Mouse (Mus musculus) hindbrain, postnatal 0 days (tissue): Measurements from ENCODE around the gene Raly. TPM values are rescaled to one million over a fixed set of nuclear protein-coding genes. Genes with fewer than 3 reads are reported as not detected.
A peak's percentile ranks its signal among the peaks of the same experiment; 100 is the strongest.
"Not testable (repeated sequence)": the region's sequence is repeated elsewhere in the genome, so short reads cannot be mapped to it uniquely, and the experiment has no call there.

Experiments
- ATAC-seq: fragments of 200-750 bp; cut with Nextera tagmentation; 2 replicates; pipeline ENCODE4 v1.8.0; 2017; ENCODE audit warnings: mild to moderate bottlenecking, moderate TSS enrichment, moderate library complexity
- DNase-seq: peaks from one replicate; pipeline ENCODE4 v3.0.0-alpha.2; 2015; ENCODE audit warnings: low spot score
- H3K27ac ChIP-seq: fragments of 300-500 bp; sonication (generic); 2 replicates; pipeline ENCODE4 v1.5.1; 2014; ENCODE audit warnings: mild to moderate bottlenecking
- H3K27me3 ChIP-seq: fragments of 300-500 bp; sonication (generic); 2 replicates; pipeline ENCODE4 v1.6.1; 2014; ENCODE audit warnings: low read length, mixed read lengths; ENCODE audit not compliant: insufficient read depth
- H3K36me3 ChIP-seq: fragments of 300-500 bp; sonication (generic); 2 replicates; pipeline ENCODE4 v1.6.1; 2014; ENCODE audit warnings: low read length, mixed read lengths; ENCODE audit not compliant: insufficient read depth
- H3K4me1 ChIP-seq: fragments of 300-500 bp; sonication (generic); 2 replicates; pipeline ENCODE4 v1.6.1; 2014; ENCODE audit warnings: antibody characterized with exemption, low read length, mixed read lengths; ENCODE audit not compliant: insufficient read depth
- H3K4me2 ChIP-seq: fragments of 300-500 bp; sonication (generic); 2 replicates; pipeline ENCODE4 v1.6.1; 2014; ENCODE audit warnings: low read depth, mild to moderate bottlenecking, low read length, moderate library complexity, mixed read lengths
- H3K4me3 ChIP-seq: fragments of 300-500 bp; sonication (generic); 2 replicates; pipeline ENCODE4 v1.5.1; 2014; ENCODE audit warnings: low read length
- H3K9ac ChIP-seq: fragments of 300-500 bp; sonication (generic); replicated peaks from 2 replicates; pipeline ENCODE4 v1.6.1; 2014; ENCODE audit warnings: mild to moderate bottlenecking, low read length, moderate library complexity, mixed read lengths
- H3K9me3 ChIP-seq: fragments of 300-500 bp; sonication (generic); 2 replicates; pipeline ENCODE4 v1.6.1; 2016; ENCODE audit warnings: low read length, mixed read lengths
- CTCF ChIP-seq: IDR thresholded peaks from 2 replicates; pipeline ENCODE4 v1.5.1; 2016; ENCODE audit warnings: antibody characterized with exemption, control low read depth, low read depth
- WGBS: fragments of 180-500 bp; shearing (Covaris S2); extraction: QIAGEN DNeasy Blood & Tissue Kit; methylation state at CpG from one replicate; pipeline ENCODE4 v1.1.7; 2014; 5-methylcytosine and 5-hydroxymethylcytosine counted together
- polyA plus RNA-seq: library from polyadenylated mRNA; unstranded; fragments of >200 nt; fragmentation: Nextera tagmentation; extraction: Ambion mirVana; gene quantifications from 2 replicates; pipeline ENCODE4 v1.2.1, GENCODE M21; 2015
- total RNA-seq: library from RNA; depleted of rRNA; stranded (reverse); fragments of >200 nt; gene quantifications from 2 replicates; pipeline ENCODE4 v1.2.3, GENCODE M21; 2014

Raly gene
- total and polyA plus RNA-seq, 2 experiments from 2014 or later: 25.5 to 180 TPM

GRCm38 (mm10) chr2:154893548-154893947 is 102.7 kb downstream of the Raly start:
- H3K4me1 ChIP-seq: peaks cover 8% of the 10 kb centered on the region
- WGBS: 68% methylated on average over 4 of the region's 4 CpGs
- no peaks in the 10 kb centered on the region for H3K27me3 ChIP-seq
- H3K27ac ChIP-seq: no peak overlapping the region
- H3K9me3 ChIP-seq: no peaks in the 10 kb centered on the region
- DNase-seq (no peak), ATAC-seq (no peak)
- H3K9ac ChIP-seq: no peak overlapping the region
- H3K4me2 ChIP-seq: peak overlapping the region; percentile 92; the same call in 1 of the 2 replicates
- no peaks in the 10 kb centered on the region for H3K36me3 ChIP-seq
- no peak overlapping the region for H3K4me3 ChIP-seq
- TF ChIP-seq CTCF: no peak

- WGBS: 89% methylated on average over 7 of the region's 8 CpGs
Measured at GRCm38 (mm10) chr2:154899004-154899403, 108.1 kb downstream of the Raly start.

GRCm38 (mm10) chr2:154899412-154899811 is 108.5 kb downstream of the Raly start:
- H3K9ac ChIP-seq, H3K27me3 ChIP-seq, H3K9me3 ChIP-seq, DNase-seq, H3K4me3 ChIP-seq, H3K27ac ChIP-seq, ATAC-seq, H3K36me3 ChIP-seq, H3K4me2 ChIP-seq, H3K4me1 ChIP-seq: not testable (repeated sequence)
- 90% methylated on average over 4 of the region's 4 CpGs for whole genome bisulfite sequencing

More at GRCm38 (mm10) chr2:154899004-154899403, 108.1 kb downstream of the Raly start:
- H3K36me3 ChIP-seq, H3K4me2 ChIP-seq, H3K27ac ChIP-seq, H3K4me3 ChIP-seq, ATAC-seq, H3K9ac ChIP-seq, H3K9me3 ChIP-seq, DNase-seq, H3K27me3 ChIP-seq, H3K4me1 ChIP-seq: not testable (repeated sequence)

- Histone ChIP-seq H3K27me3 (0 out of 2 replicates have a peak, but pooled peaks cover 4% of the 10 kb centered on the region), H3K27ac (no peak overlapping the region), H3K9me3 (no peaks in the 10 kb centered on the region), H3K4me3 (no peak overlapping the region), H3K9ac (no peak overlapping the region), H3K4me2 (no peak overlapping the region), H3K4me1 (no peaks in the 10 kb centered on the region), H3K36me3 (no peaks in the 10 kb centered on the region)
- DNase-seq (no peak), ATAC-seq (no peak)
- 94% methylated on average over 3 of the region's 3 CpGs for WGBS
- TF ChIP-seq CTCF: no peak
Measured at GRCm38 (mm10) chr2:154902111-154902510, 111.2 kb downstream of the Raly start.

GRCm38 (mm10) chr2:154905796-154906195 is 114.9 kb downstream of the Raly start:
- Histone ChIP-seq H3K36me3 (no peaks in the 10 kb centered on the region), H3K4me3 (no peak overlapping the region), H3K9ac (no peak overlapping the region), H3K9me3 (no peaks in the 10 kb centered on the region), H3K4me2 (no peak overlapping the region), H3K4me1 (no peaks in the 10 kb centered on the region), H3K27me3 (0 out of 2 replicates have a peak, but pooled peaks cover 4% of the 10 kb centered on the region), H3K27ac (no peak overlapping the region)
- DNase-seq (no peak), ATAC-seq (no peak)
- 60% methylated on average over 2 of the region's 2 CpGs for WGBS
- no peak for TF ChIP-seq CTCF

GRCm38 (mm10) chr2:154908223-154908622 is 117.3 kb downstream of the Raly start:
- H3K27ac ChIP-seq, H3K36me3 ChIP-seq, ATAC-seq, H3K4me2 ChIP-seq, H3K4me3 ChIP-seq, H3K9ac ChIP-seq, H3K4me1 ChIP-seq, DNase-seq, H3K27me3 ChIP-seq, H3K9me3 ChIP-seq: not testable (repeated sequence)
- WGBS: 50% methylated on average over 2 of the region's 2 CpGs

GRCm38 (mm10) chr2:154909789-154910188 is 118.9 kb downstream of the Raly start:
- TF ChIP-seq CTCF: peak; percentile 16; the same call in 1 of the 2 replicates
- Histone ChIP-seq H3K4me2 (no peak overlapping the region), H3K27me3 (no peaks in the 10 kb centered on the region), H3K36me3 (no peaks in the 10 kb centered on the region), H3K9me3 (no peaks in the 10 kb centered on the region), H3K27ac (no peak overlapping the region), H3K4me1 (no peaks in the 10 kb centered on the region), H3K4me3 (no peak overlapping the region), H3K9ac (no peak overlapping the region)
- DNase-seq: no peak
- no peak for ATAC-seq
- 78% methylated on average over 6 of the region's 6 CpGs for WGBS
